Mouse (Mus musculus) adrenal gland, postnatal 36 days (tissue): ENCODE measurements around the gene Dcaf5. TPM values are rescaled to one million over a fixed set of nuclear protein-coding genes. Genes with fewer than 3 reads are reported as not detected.
A peak's percentile ranks its signal among the peaks of the same experiment; 100 is the strongest.

ENCODE experiments used
- DNase-seq, 2 experiments: peaks; one replicate each; pipeline ENCODE4 v3.0.0; 2021; ENCODE audit warnings: mixed read lengths in 1 of 2
- total RNA-seq, 2 experiments: library from RNA; stranded (reverse); gene quantifications; 2 replicates each; pipeline ENCODE4 v1.2.3; 2021

The Dcaf5 gene
- total RNA-seq, 2 experiments from 2014 or later = 32.1 to 33.1 TPM

DNA sequence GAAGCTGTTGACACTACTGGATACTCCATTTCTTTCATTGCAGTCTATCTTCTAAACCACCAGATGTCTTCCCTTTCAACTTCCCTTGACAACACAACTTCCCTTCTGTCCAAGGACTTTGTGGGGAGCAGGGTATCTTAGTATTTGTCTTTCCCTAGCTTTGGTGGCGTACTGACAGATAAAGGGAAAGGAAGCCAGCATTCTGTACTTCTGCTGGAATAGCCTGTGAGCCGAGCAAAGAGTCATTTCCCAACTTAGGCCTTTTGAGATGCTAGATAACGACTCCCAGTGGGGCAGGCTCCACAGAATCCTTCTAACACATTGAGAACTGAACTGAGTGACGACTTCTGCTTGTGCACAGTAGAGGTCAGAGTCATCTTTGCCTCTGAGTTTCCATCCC lies 102.2 kb downstream of the Dcaf5 start:
- DNase-seq = no peak

DNA sequence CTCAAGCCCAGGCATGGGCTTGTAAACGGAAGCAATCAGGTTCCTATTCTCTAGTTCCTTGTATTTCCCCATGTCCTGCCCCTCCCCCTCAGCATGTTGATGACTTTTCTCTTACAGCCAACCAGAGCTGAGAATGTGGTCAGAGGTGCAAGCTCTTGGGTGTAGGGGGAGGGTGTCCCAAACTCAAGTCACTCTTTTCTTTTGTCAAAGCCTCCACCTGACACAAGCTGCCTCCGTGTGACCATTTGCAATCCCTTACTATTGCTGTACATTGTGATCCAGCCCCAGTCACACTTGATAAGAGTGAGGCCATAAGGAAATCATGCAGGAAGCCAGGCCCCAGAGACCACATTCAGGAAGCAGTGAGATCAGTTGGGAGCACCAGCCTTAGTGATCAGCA lies 104.8 kb downstream of the Dcaf5 start:
- no peak for DNase-seq

DNA sequence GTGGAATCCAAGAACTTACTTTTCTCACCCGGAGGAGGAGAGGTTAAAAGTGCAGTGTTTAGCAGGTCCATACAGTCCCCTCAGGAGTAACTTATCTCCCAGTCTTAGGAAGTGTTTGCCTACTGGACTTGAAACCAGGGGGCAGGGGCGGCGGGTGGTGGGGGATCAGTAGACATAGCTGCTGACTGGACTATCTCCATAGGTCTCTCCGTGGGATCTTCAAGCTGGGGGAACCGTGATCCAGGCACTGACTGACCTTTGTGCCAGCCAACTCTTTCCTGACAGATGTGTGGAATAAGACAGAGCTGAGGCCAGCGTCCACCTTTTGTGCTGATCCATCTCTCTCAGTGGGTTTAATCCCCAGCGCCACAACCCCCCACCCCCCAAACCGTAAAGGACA lies 105.6 kb downstream of the Dcaf5 start:
- no peak for DNase-seq

DNA sequence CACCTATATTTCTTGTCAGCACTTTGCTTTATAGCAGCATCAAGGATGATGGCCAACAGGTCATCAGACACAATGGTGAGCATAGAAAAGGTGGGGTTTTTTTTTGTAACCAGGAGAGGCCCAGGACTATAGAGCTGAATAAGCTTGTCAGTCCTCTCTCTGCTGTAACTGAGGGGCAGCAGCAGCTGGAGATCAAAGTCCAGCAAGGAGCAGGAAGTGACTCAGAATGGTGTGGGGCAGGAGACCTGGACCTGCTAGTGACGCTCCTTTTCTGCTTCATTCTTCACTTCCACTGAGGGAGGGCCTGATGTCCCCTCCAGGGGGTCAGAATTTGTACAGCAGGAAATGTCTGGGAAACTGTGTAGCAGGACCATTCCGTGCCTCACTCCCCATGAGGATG lies 106.8 kb downstream of the Dcaf5 start:
- no peak for DNase-seq

DNA sequence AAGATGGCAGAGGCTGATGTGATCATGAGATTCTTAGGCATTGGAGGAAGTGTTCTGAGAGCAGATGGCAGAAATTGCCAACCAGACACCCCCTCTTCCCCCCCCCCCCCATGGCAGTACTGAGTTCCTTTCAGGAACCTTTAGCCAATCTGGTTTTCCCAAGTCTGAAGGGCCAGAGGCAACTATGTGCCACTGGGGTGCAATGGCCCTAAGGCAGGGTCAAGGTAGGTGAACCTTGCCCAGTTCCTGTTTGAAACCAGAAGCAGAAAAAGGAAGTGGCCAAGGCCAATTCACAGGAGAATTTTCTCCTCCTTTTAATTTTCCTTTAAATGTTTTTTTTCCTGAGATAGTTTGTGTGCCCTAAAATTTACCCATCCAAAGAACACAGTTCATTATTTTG lies 110.4 kb downstream of the Dcaf5 start:
- no peak for DNase-seq

DNA sequence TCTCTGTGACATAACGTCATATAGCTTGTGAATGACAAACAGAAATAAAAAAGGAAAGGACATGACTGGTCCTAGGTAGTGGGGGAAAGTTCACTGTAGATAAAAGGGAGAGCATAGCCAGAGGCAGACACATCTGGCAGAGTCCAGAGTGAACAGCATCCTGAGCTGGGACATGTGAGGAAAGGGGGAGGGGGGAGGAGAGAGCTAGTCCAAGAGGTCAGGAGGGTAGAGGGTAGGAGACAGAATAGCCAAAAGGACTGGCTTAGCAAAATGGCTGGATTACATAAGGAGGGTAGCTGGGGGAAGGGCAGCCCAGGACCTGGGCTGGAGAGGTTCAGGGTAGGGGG lies 111.6 kb downstream of the Dcaf5 start:
- DNase-seq = no peak

DNA sequence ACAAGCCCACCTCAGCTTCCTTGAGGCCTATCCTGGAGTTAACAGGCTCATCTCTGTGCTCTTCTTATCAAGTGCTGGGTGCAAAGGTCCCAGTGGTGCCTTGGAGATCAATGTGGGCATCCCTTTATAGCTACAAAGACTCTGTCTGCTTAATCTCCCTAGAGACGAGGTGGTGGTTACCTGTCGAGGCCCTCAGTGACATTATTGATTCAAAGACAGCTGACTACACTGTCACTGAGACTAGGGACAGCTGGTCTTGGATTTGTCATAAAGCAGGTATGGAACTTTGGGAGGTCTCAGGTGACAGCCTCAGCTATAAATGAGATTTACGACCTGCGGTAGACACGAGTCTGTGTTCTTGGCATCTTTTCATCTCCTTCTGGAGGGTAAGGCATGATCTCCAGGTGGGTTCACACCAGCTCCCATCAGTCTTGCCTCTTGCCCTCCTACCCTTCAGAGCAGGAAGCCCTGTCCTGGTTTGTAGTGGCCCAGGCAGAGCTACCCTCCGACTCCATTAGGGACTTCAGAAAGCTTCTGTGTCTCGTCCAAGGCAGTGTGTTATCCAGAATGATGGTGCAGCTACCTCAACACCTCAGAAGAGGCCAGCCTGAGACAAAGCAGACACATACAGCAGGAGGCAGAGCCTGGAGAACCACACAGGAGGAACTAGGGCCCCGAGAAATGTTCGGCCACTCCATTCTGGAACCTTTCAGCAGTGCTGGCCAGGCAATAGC lies 112.2 kb downstream of the Dcaf5 start:
- no peak for DNase-seq

DNA sequence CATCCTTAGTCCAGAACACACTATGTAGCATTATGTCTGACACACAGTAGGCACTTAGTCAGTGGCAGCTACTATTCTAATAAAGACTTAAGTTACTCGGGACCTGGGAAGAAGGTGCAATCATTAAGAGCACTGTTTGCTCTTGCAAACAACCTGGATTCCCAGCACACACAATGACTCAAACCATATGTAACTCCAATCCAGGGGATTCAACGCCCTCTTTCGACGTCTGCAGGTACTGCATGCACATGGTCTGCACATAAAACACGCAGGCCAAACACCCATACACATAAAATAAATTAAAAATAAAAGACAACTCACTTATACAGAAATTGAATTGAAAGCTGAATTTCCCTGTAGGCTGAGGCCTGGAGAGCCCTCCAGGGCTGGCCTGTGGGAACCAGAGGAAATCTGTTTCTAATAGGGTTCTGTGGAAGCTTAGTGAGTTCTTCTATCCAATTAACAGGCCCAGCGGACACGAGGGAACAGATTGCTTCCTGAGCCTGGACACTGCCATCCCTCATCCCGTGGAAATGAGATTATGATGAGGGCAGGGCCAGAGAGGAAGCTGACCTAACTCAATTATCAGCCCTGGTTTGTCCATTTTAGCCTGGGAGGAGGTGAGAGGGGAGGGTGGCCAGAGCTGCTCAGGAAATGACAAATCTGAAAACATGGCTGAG lies 112.9 kb downstream of the Dcaf5 start:
- peak in 1 of 2 experiments; percentile 16 for DNase-seq

DNA sequence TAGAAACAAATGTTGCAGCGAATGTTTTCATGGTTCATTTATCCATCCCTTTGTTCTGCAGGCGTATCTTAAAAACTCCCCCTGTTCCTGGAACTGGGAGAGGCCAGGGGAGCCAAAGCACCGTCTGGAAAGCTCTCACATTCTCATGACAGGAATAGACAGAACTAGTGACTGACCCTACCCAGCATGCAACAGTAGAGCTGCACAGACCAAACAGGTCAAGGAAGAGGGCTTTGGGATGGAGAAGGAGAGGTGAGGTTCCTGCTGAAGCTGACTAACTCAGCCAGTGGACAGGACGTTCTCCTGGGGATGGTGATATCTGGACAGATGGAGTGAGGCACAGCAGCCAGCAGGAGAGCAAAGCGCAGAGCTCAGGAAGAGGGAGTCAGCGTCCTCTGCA lies 113.9 kb downstream of the Dcaf5 start:
- no peak for DNase-seq

DNA sequence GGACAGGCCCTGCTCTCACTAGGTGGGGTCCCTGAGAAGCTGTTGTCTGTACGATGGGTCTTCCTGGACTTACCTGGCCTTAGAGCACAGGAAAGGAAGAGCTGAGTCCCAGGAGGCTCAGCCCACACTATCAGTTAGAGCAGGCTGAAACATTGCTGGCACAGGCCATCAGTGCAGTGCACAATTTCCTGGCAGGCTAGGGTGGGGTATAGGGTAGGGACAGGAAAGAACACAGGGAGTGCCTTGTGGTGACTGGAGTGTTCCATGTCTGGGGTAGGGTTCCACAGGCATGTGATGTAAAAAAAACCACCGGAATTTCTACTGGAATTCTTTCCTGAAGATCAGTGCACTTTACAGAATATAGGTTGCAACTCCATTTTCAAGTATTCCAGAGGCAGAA lies 117.3 kb downstream of the Dcaf5 start:
- peak in 1 of 2 experiments; percentile 24 for DNase-seq

DNA sequence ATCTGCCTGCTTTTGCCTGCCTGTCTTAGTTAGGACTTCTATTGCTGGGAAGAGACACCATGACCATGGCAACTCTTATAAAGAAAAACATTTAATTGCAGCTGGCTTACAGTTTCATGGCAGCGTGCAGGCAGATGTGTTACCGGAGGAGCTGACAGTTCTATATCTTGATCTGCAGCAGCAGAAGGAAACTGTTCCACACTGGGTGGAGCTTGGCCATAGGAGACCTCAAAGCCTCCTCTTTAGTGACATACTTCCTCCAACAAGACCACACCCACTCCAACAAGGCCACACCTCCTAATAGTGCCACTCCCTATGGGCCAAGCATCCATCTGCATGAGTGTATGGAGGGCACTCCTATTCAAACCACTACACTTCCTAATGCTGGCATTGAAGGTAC lies 121.1 kb downstream of the Dcaf5 start:
- no peak for DNase-seq

DNA sequence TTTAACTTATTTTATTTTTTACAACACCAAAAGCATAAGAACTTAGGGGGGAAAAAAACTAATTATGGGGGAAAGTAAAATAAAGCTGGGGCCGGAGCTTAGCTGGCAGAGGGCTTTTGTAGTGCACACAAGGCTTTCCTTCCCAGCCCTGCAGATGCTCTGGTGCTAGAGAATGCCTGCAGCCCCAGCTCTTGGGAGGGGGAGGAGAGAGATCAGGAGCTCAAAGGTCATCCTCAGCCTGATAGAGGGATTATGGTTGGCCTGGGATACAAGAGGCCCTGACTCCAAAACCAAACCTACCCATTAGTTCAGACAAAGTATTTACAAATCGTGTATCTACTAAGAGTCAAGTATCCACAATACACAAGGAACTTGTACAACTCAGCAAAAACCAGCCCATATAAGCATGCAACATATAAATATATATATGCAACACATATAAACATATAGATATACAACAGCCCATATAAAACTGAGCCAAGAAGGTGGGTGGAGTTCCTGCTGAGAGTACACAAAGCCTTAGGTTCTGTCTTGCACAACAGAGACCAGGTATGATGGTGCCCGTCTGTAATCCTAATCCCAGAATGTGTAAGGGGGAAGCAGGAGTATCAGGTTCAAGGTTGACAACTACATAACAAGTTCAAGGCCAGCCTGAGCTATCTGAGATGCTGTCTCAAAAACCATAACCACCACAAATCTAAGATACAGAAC lies 124.3 kb downstream of the Dcaf5 start:
- no peak for DNase-seq

DNA sequence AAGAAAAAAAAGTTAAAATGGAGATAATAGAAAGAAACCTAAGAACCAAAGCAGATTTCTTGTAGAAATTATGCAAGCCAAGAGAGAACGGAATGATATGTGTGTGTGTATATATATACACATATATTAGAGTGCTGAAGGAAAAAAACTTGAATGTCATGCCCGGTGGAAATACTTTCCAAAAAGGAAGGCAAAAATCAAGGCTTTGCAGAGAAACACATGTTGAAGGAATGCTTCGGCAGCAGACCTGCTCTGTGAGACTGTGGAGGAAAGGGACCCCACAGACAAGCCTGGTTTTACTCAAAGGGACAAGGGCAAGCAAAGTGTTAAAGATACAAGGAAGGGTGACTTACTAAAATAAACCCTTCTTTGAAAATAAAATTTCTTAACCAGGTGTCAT lies 128.8 kb downstream of the Dcaf5 start:
- DNase-seq = no peak

DNA sequence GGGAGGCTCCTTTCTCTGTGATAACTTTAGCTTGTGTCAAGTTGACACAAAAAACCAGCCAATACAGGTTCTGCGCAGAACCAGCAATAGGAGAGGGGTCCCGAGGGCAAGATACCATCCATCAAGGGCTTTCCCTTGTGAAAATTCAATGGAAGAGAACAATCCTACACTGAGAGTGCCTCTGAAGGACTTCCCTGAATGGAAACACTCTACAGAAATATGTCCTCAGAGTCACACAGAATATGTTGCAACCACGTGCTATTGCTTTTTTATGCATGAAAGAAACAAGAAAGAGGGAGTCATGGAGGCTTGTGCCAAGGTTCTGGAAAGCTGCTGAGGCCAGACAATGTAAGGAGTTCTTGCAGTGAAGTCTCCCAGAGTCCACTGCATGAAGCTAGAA lies 131.9 kb downstream of the Dcaf5 start:
- DNase-seq = no peak

DNA sequence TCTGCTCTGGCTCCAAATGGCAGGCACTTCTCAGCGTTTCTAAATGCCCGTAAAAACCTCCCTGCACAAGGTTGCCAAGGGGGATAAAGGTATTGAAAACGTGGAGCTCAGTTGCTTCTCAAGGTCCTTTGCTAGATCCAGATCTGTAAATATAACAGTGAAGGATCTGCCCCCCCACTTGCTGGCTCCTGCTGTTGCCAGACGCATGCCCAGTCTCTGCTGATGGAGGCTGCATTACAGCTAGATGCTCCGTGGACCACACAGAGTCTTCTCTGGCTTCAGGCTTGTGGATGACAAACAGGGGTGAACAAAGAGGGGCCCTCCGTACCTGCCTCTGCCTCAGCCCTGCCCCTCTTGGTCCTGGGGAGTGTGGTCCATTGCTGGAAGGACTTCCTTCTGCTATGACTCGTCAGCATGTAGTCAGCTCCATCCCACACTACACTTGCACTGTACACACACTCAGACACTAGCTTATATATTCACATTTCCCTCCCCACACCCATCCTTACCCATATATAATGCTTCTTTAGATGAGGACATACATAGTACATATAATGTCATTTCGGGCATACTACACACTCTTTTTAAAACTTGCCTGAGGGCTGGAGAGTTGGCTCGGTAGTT lies 135.5 kb downstream of the Dcaf5 start:
- no peak for DNase-seq

DNA sequence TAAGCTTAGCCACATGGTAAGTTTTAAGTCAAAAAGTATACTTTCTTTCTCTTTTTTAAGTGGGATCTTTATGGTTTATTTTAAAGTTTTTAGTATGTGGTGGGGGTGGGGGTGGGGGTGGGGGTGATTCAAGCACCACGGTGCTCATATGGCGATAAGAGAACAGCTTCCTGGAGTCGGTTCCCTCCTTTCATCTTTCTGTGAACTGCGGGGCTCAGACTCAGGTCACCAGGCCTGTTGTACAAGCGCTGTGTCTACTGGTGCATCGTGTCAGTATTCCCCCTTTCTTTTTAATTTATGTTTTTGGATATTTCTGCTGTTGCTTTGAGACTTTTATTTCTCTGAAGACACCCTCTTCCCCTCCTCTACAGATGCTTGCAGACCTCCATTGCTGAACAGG lies 137.7 kb downstream of the Dcaf5 start:
- DNase-seq = no peak

DNA sequence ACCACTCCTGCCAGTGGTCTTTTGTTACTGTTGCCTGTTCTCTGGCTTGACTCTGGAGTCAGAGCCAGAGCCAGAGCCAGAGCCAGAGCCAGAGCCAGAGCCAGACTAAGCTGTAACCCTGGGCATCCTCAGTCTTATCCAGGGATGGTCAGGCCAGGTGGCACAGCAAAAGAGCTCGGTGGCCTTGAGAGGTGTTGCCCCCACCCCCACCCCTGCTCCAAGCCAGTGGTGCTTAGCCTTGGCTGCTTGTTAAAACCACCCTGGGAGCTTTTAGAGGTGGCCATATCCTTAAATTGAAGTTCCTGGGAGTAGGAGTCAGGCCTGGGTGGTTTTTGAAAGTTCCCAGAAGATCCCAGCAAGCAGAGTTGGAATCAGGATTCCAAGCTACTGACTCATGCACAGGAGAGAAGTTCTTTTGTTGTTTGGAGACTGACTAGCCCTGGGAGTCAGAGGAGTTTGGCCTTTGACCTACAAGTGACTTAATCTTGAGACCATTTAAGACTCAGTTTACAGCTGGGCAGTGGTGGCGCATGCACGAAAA lies 144.4 kb downstream of the Dcaf5 start:
- no peak for DNase-seq

DNA sequence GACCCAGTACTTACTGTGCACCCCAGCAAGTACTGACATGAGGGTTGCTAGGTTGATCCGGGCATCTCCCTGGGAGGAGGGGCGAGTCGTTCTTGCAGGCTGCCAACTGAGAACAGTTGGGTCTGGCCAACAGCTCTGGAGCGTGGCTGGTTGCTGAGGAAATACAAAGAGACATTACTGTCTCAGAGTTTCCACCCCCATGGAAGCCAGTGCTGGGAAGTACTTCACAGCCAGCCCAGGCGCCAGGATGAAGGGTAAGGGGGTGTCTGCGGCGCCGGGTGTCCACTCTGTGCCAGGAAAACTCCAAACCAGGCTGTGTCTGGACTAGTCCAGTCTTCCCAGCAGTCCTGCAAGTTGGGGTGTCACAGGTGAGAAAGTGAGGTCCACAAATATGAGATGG lies 145.4 kb downstream of the Dcaf5 start:
- no peak for DNase-seq

DNA sequence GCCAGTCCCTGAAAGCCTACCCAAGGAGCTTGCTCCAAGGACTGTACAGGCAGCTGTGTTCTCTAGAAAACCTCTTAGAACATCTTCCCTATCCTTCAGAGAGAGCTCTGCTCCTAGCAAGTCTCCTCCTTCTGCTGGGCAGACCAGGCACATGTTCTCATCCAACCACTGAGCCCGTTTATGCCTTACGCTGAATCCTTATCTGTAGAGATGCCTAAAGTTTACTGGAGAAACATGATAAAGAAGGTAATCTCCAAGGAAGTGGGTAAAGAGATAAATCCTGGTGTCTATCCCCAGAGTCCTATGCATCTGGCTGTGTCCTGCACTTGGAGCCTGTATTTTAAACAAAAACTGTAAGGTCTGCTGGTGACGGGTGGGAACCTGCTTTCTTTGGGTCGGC lies 145.9 kb downstream of the Dcaf5 start:
- no peak for DNase-seq

DNA sequence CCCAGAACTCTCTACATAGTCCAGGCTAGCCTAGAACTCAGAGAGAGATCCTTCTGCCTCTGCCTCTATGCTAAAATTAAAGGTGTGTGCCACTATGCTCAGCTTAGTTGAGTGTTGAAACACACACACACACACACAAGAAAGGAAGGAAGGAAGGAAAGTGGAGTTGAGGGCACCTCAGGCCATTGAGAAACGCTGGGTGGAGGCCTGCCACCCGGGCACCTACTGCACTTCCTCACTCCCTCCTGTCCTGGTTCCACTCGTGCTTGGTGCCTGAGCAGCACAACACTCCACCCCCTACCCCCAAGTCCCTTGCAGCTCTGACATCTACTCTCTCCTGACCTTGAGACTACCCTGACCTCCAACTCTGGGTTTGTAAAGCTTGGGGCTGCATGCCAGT lies 146.7 kb downstream of the Dcaf5 start:
- DNase-seq = no peak

DNA sequence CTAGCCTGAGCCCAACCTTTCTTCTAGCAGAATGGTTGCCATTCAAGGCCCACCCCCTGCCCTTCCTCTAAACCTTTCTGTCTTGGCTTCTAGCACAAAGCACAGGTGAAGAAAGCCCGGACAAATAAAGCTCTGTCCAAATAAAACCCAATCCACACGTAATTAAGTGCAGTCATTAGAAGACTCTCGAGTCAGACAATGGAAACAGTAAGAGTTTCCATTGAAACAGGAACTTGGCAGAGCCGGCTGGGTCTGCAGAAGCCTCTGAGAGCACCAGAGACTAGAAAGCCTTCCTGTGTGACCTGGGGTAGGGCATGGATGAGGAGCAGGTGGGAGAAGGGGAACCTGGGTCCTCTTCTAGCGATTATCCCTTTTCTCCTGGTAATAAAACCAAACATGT lies 150.5 kb downstream of the Dcaf5 start:
- no peak for DNase-seq
